Mouse (Mus musculus): Measurements from ENCODE around the gene Dnah14. TPM values are rescaled to one million over a fixed set of nuclear protein-coding genes. Genes with fewer than 3 reads are reported as not detected.

Gene Dnah14
- polyA plus RNA-seq, 1 experiment: 2.2 TPM

GRCm38 (mm10) chr1:181844874-181845547 lies 268.7 kb downstream of the Dnah14 start:
- Histone ChIP-seq H3K4me3 (ENCODE audit: insufficient read depth, low read length) (no peak overlapping the region), H3K4me1 (ENCODE audit: control insufficient read depth, insufficient read depth, low read length) (no peaks in the 10 kb centered on the region; the same call in 1 of the 2 replicates), H3K27ac (ENCODE audit: insufficient read depth, low read length) (no peak overlapping the region)
- no peak for TF ChIP-seq POLR2A (IDR thresholded peaks at IDR 0.05; ENCODE audit: extremely low read depth, insufficient read depth, low read length)
- TF ChIP-seq CTCF (IDR thresholded peaks at IDR 0.05; ENCODE audit: extremely low read depth, insufficient read depth, low read length): no peak

DNA sequence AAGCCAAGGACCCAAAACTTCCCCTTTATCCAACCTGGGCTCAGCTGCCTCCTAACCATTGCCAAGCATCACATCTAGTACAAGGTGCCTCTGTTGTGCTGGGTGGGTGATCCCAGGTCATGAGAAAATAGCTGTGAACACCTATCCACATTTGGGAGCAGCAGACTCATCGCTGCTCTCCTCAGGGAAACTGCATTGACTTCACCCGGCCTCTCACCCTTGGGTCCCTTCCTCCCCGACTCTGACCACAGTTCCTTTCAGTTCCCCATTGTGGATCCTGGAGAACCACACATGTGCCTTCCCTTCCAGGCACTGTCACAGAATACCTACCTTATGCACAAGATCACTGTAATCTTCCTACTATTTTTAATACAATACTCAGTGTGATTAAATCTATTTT lies 269.4 kb downstream of the Dnah14 start:
- no peak for TF ChIP-seq POLR2A (IDR thresholded peaks at IDR 0.05; ENCODE audit: extremely low read depth, insufficient read depth, low read length)
- TF ChIP-seq CTCF (IDR thresholded peaks at IDR 0.05; ENCODE audit: extremely low read depth, insufficient read depth, low read length): no peak
- Histone ChIP-seq H3K27ac (ENCODE audit: insufficient read depth, low read length) (no peak overlapping the region), H3K4me3 (ENCODE audit: insufficient read depth, low read length) (no peak overlapping the region), H3K4me1 (ENCODE audit: control insufficient read depth, insufficient read depth, low read length) (no peaks in the 10 kb centered on the region)

DNA sequence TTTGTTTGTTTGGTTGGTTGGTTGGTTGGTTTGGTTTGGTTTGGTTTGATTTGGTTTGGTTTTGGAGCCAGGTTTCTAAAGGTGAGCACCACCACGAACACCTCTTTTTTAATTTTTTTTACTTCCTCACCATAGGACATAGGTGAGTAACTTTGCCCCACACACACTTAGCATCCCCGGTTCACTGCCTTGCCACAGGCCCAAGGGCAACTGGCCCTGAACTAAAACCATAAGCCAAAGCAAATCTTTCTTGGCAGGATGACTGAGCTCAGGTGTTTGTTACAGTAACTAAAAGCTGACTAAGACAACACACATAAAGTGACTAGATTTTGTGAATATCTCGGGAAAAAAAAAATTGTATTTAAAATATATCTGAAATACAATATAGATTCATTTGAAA lies 271.0 kb downstream of the Dnah14 start:
- H3K4me3 ChIP-seq (ENCODE audit: insufficient read depth, low read length): no peak overlapping the region
- 0 out of 2 replicates have a peak, but pooled peaks cover 1% of the 10 kb centered on the region for H3K4me1 ChIP-seq (ENCODE audit: control insufficient read depth, insufficient read depth, low read length)
- TF ChIP-seq CTCF (IDR thresholded peaks at IDR 0.05; ENCODE audit: extremely low read depth, insufficient read depth, low read length): no peak
- no peak for TF ChIP-seq POLR2A (IDR thresholded peaks at IDR 0.05; ENCODE audit: extremely low read depth, insufficient read depth, low read length)
- H3K27ac ChIP-seq (ENCODE audit: insufficient read depth, low read length): no peak overlapping the region

GRCm38 (mm10) chr1:181848210-181848609 lies 271.9 kb downstream of the Dnah14 start:
- no peak for TF ChIP-seq POLR2A (IDR thresholded peaks at IDR 0.05; ENCODE audit: extremely low read depth, insufficient read depth, low read length)
- TF ChIP-seq CTCF (IDR thresholded peaks at IDR 0.05; ENCODE audit: extremely low read depth, insufficient read depth, low read length): no peak
- no peak overlapping the region for H3K27ac ChIP-seq (ENCODE audit: insufficient read depth, low read length)
- H3K4me1 ChIP-seq (ENCODE audit: control insufficient read depth, insufficient read depth, low read length): 0 out of 2 replicates have a peak, but pooled peaks cover 1% of the 10 kb centered on the region
- no peak overlapping the region for H3K4me3 ChIP-seq (ENCODE audit: insufficient read depth, low read length)

- TF ChIP-seq CTCF (IDR thresholded peaks at IDR 0.05; ENCODE audit: extremely low read depth, insufficient read depth, low read length): no peak
- TF ChIP-seq POLR2A (IDR thresholded peaks at IDR 0.05; ENCODE audit: extremely low read depth, insufficient read depth, low read length): no peak
- Histone ChIP-seq H3K4me3 (ENCODE audit: insufficient read depth, low read length) (no peak overlapping the region), H3K27ac (ENCODE audit: insufficient read depth, low read length) (no peak overlapping the region), H3K4me1 (ENCODE audit: control insufficient read depth, insufficient read depth, low read length) (0 out of 2 replicates have a peak, but pooled peaks cover 1% of the 10 kb centered on the region)
Measured at GRCm38 (mm10) chr1:181850441-181850840, 274.1 kb downstream of the Dnah14 start.

GRCm38 (mm10) chr1:181851521-181852310 lies 275.4 kb downstream of the Dnah14 start:
- Histone ChIP-seq H3K4me3 (ENCODE audit: insufficient read depth, low read length) (no peak overlapping the region), H3K27ac (ENCODE audit: insufficient read depth, low read length) (no peak overlapping the region), H3K4me1 (ENCODE audit: control insufficient read depth, insufficient read depth, low read length) (0 out of 2 replicates have a peak, but pooled peaks cover 1% of the 10 kb centered on the region)
- TF ChIP-seq CTCF (IDR thresholded peaks at IDR 0.05; ENCODE audit: extremely low read depth, insufficient read depth, low read length) (no peak), POLR2A (IDR thresholded peaks at IDR 0.05; ENCODE audit: extremely low read depth, insufficient read depth, low read length) (no peak)

DNA sequence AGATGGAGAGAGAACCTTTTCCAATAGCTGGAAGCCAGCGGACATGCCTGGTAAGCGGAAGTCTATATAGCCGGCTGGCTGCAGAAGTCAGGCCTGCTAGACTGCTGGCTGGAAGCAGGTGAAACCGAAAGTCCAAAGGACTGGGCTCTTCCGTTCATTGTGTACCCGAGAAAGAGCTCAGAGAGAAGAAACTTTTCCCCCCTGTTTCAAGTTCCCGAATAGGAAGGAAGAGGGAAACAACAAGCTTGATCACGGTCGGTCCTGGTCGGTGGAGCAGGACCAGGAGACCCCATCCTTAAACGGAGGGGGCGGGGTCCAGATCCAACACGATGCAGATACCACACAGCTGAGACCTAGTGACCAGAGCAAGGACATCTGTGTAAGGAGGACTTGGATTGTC lies 276.1 kb downstream of the Dnah14 start:
- peak overlapping the region; percentile 17; the same call in 1 of the 2 replicates for H3K4me3 ChIP-seq (ENCODE audit: insufficient read depth, low read length)
- H3K27ac ChIP-seq (ENCODE audit: insufficient read depth, low read length): no peak overlapping the region

GRCm38 (mm10) chr1:181853081-181853736 lies 276.9 kb downstream of the Dnah14 start:
- H3K4me1 ChIP-seq (ENCODE audit: control insufficient read depth, insufficient read depth, low read length): 0 out of 2 replicates have a peak, but pooled peaks cover 1% of the 10 kb centered on the region
- no peak overlapping the region for H3K4me3 ChIP-seq (ENCODE audit: insufficient read depth, low read length)
- TF ChIP-seq POLR2A (IDR thresholded peaks at IDR 0.05; ENCODE audit: extremely low read depth, insufficient read depth, low read length) (no peak), CTCF (IDR thresholded peaks at IDR 0.05; ENCODE audit: extremely low read depth, insufficient read depth, low read length) (no peak)
- no peak overlapping the region for H3K27ac ChIP-seq (ENCODE audit: insufficient read depth, low read length)

More for the DNA sequence above, 276.1 kb downstream of the Dnah14 start:
- 0 out of 2 replicates have a peak, but pooled peaks cover 1% of the 10 kb centered on the region for H3K4me1 ChIP-seq (ENCODE audit: control insufficient read depth, insufficient read depth, low read length)
- no peak for TF ChIP-seq POLR2A (IDR thresholded peaks at IDR 0.05; ENCODE audit: extremely low read depth, insufficient read depth, low read length)

- H3K27ac ChIP-seq (ENCODE audit: insufficient read depth, low read length): no peak overlapping the region
- no peak overlapping the region for H3K4me3 ChIP-seq (ENCODE audit: insufficient read depth, low read length)
- H3K4me1 ChIP-seq (ENCODE audit: control insufficient read depth, insufficient read depth, low read length): 0 out of 2 replicates have a peak, but pooled peaks cover 1% of the 10 kb centered on the region
- TF ChIP-seq POLR2A (IDR thresholded peaks at IDR 0.05; ENCODE audit: extremely low read depth, insufficient read depth, low read length) (no peak), CTCF (IDR thresholded peaks at IDR 0.05; ENCODE audit: extremely low read depth, insufficient read depth, low read length) (no peak)
Measured at GRCm38 (mm10) chr1:181854829-181855228, 278.5 kb downstream of the Dnah14 start.
